Mouse (Mus musculus): ENCODE data around the gene Gm3685. TPM values are rescaled to one million over a fixed set of nuclear protein-coding genes. Genes with fewer than 3 reads are reported as not detected.
"Not testable (repeated sequence)": the region's sequence is repeated elsewhere in the genome, so short reads cannot be mapped to it uniquely, and the experiment has no call there.

Gm3685 gene
- total RNA-seq (2021), result not detected
- long read RNA-seq, experiment 1, result 0 reads
- long read RNA-seq, experiment 2, result 0 reads

- DNase-seq (ENCODE audit: low spot score in 2 of 2), result not testable (repeated sequence)
Measured at GRCm38 (mm10) chr14:7044870-7045269, at the start of gene Gm3685. Gene Gm3685 (minus strand): TSS chr14:7044970.

GRCm38 (mm10) chr14:7026781-7027749, 17.7 kb downstream of the Gm3685 start, which contains the start of gene Gm10406:
Gene Gm10406 (minus strand): TSS chr14:7027449.
- peak; percentile 24 to 30 for DNase-seq (ENCODE audit: low spot score in 2 of 2)

- DNase-seq (ENCODE audit: low spot score in 2 of 2), result peak; percentile 1 to 9
Measured at GRCm38 (mm10) chr14:7026274-7026673, 18.5 kb downstream of the Gm3685 start.

Other genes with a start within 250 kb of the Gm3685 start
- not detected for gene Gm3642, start 204.7 kb downstream of the Gm3685 start, total RNA-seq (2021)
- gene Gm3667, start 155.0 kb downstream of the Gm3685 start, total RNA-seq (2021), result 1 to 10 TPM; 1.8 to 1.9 TPM
- gene Gm6356, start 71.2 kb downstream of the Gm3685 start, total RNA-seq (2021), result under 1 TPM in 1 of 2 experiments, not detected in 1; 0.21 TPM
- 1 to 10 TPM in 1 of 2 experiments, under 1 TPM in 1; 0.37 to 1.4 TPM for gene Gm10406, start 17.5 kb downstream of the Gm3685 start, total RNA-seq (2021)
- 1 to 10 TPM; 2.3 to 2.8 TPM for gene Gm3696, start 55.7 kb upstream of the Gm3685 start, total RNA-seq (2021)
- gene Gm6676, start 80.4 kb upstream of the Gm3685 start, total RNA-seq (2021), result not detected
- 1 to 10 TPM; 1.4 to 1.6 TPM for gene Gm3512, start 129.6 kb upstream of the Gm3685 start, total RNA-seq (2021)
- gene Gm16434, start 149.6 kb upstream of the Gm3685 start, total RNA-seq (2021), result not detected
- gene Gm3727, start 219.7 kb upstream of the Gm3685 start, total RNA-seq (2021), result not detected